Comparison of ENCODE assay signal across 16 mouse cellular contexts in the genomic region with DNA sequence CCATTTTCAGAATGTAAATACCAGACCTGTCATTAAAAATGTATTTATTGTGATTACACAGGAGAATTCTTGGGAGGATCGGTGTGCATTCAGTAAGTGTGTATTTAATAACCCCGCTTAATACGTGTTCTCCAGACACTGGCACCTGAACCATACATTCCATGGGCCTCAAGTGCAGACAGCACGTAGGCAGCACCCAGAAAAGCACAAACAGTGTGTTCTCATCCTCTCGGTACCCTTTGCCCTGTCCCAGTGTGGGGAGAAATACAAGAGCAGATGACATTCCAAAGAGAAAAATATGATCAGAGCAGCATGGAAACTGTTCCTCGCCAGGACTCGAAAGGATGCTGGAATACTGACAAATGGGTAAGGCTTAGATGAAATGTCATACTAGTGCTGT. TPM values are rescaled to one million over a fixed set of nuclear protein-coding genes. Genes with fewer than 3 reads are reported as not detected.
DNase-seq lines count a peak whose midpoint lies in the region; ATAC-seq and TF ChIP-seq lines count a peak whose summit lies in the region.
"Had no signal": no experiment of that assay in that cellular context is flagged by ENCODE, and none has a peak within 500 bp of the region (broad histone marks: within the 10 kb centered on the region; RNA-seq: fewer than 3 reads in every experiment).

No protein-coding gene starts in this region.

- H3K36me3 ChIP-seq in hindbrain, embryonic 13.5 days = no peaks in the 10 kb centered on the region
- no peaks in the 10 kb centered on the region for H3K36me3 ChIP-seq in hindbrain, embryonic 16.5 days (ENCODE audit: control insufficient read depth, insufficient read depth, low read length)
- no peaks in the 10 kb centered on the region for H3K36me3 ChIP-seq in embryonic facial prominence, embryonic 14.5 days (ENCODE audit: control insufficient read depth, insufficient read depth, low read length)
- no peaks in the 10 kb centered on the region for H3K36me3 ChIP-seq in midbrain, embryonic 13.5 days

- peak overlapping the region; percentile 45 for H3K27ac ChIP-seq in hindbrain, embryonic 13.5 days
- H3K27ac ChIP-seq in hindbrain, embryonic 16.5 days (ENCODE audit: low read depth, low read length) = no peak overlapping the region
- peak overlapping the region; percentile 70 for H3K27ac ChIP-seq in embryonic facial prominence, embryonic 14.5 days (replicated peaks; ENCODE audit: low read depth, low read length)
- peak overlapping the region; percentile 37 for H3K27ac ChIP-seq in midbrain, embryonic 13.5 days
- H3K27ac ChIP-seq: macrophage had no signal

- H3K4me2 ChIP-seq in hindbrain, embryonic 13.5 days = no peak overlapping the region
- H3K4me2 ChIP-seq in hindbrain, embryonic 16.5 days (ENCODE audit: low read length) = no peak overlapping the region
- no peak overlapping the region for H3K4me2 ChIP-seq in embryonic facial prominence, embryonic 14.5 days (ENCODE audit: low read depth, low read length)
- H3K4me2 ChIP-seq in midbrain, embryonic 13.5 days (replicated peaks) = no peak overlapping the region

- DNase-seq in brain, embryonic 14.5 days (ENCODE audit: low read depth) = peak; percentile 12
- DNase-seq in embryonic facial prominence, embryonic 14.5 days (ENCODE audit: low spot score) = no peak
- no peak for DNase-seq in adrenal gland, postnatal 4 days (ENCODE audit: low spot score in 2 of 2)
- DNase-seq in spleen, adult 12 weeks (ENCODE audit: low spot score) = no peak
- DNase-seq: cerebellum, adult 18-20 months; kidney, postnatal 25 days; right cerebral cortex, postnatal 4 days; thymus, postnatal 4 days had no signal

- TF ChIP-seq CTCF in brain, embryonic 14.5 days (IDR thresholded peaks at IDR 0.05; ENCODE audit: borderline replicate concordance, extremely low read depth, insufficient read depth, insufficient read length) = no peak

- no peak overlapping the region for H3K4me3 ChIP-seq in hindbrain, embryonic 13.5 days
- H3K4me3 ChIP-seq in hindbrain, embryonic 16.5 days (ENCODE audit: low read length) = no peak overlapping the region
- H3K4me3 ChIP-seq in embryonic facial prominence, embryonic 14.5 days (ENCODE audit: low read depth, low read length) = no peak overlapping the region
- H3K4me3 ChIP-seq in midbrain, embryonic 13.5 days (replicated peaks) = no peak overlapping the region

- no peak for TF ChIP-seq POLR2A in brain, embryonic 14.5 days (IDR thresholded peaks at IDR 0.05; ENCODE audit: borderline replicate concordance, extremely low read depth, insufficient read depth, insufficient read length, poor library complexity, severe bottlenecking)

- WGBS in hindbrain, embryonic 13.5 days = 59% methylated on average over 7 of the region's 7 CpGs
- WGBS in hindbrain, embryonic 16.5 days = 56% methylated on average over 7 of the region's 7 CpGs
- WGBS in embryonic facial prominence, embryonic 14.5 days = 52% methylated on average over 7 of the region's 7 CpGs
- 62% methylated on average over 7 of the region's 7 CpGs for WGBS in midbrain, embryonic 13.5 days

- ATAC-seq in hindbrain, embryonic 13.5 days (ENCODE audit: low FRiP score) = no peak
- no peak for ATAC-seq in hindbrain, embryonic 16.5 days
- no peak for ATAC-seq in embryonic facial prominence, embryonic 14.5 days (ENCODE audit: low read depth)
- no peak for ATAC-seq in midbrain, embryonic 13.5 days

- no peaks in the 10 kb centered on the region for H3K9me3 ChIP-seq in hindbrain, embryonic 13.5 days
- H3K9me3 ChIP-seq in hindbrain, embryonic 16.5 days (ENCODE audit: control insufficient read depth, low read length) = no peaks in the 10 kb centered on the region
- H3K9me3 ChIP-seq in embryonic facial prominence, embryonic 14.5 days (ENCODE audit: control insufficient read depth, low read length) = no peaks in the 10 kb centered on the region
- no peaks in the 10 kb centered on the region for H3K9me3 ChIP-seq in midbrain, embryonic 13.5 days

- H3K9ac ChIP-seq in hindbrain, embryonic 13.5 days = peak overlapping the region; percentile 35; the same call in 1 of the 2 replicates
- no peak overlapping the region for H3K9ac ChIP-seq in hindbrain, embryonic 16.5 days (ENCODE audit: low read depth, low read length)
- H3K9ac ChIP-seq in embryonic facial prominence, embryonic 14.5 days (ENCODE audit: low read depth, low read length) = no peak overlapping the region
- peak overlapping the region; percentile 19; the same call in 1 of the 2 replicates for H3K9ac ChIP-seq in midbrain, embryonic 13.5 days (replicated peaks)

- peaks cover 81% of the 10 kb centered on the region for H3K4me1 ChIP-seq in hindbrain, embryonic 13.5 days (replicated peaks)
- H3K4me1 ChIP-seq in hindbrain, embryonic 16.5 days (ENCODE audit: control insufficient read depth, insufficient read depth, low read depth, low read length) = peaks cover 24% of the 10 kb centered on the region
- peaks cover 16% of the 10 kb centered on the region; the same call in 1 of the 2 replicates for H3K4me1 ChIP-seq in embryonic facial prominence, embryonic 14.5 days (ENCODE audit: control insufficient read depth, insufficient read depth, low read length)
- H3K4me1 ChIP-seq in midbrain, embryonic 13.5 days (replicated peaks) = peaks cover 82% of the 10 kb centered on the region

- H3K27me3 ChIP-seq in hindbrain, embryonic 13.5 days = 0 out of 2 replicates have a peak, but pooled peaks cover 6% of the 10 kb centered on the region
- H3K27me3 ChIP-seq in hindbrain, embryonic 16.5 days (replicated peaks; ENCODE audit: control insufficient read depth, insufficient read depth, low read length) = no peaks in the 10 kb centered on the region
- no peaks in the 10 kb centered on the region for H3K27me3 ChIP-seq in embryonic facial prominence, embryonic 14.5 days (replicated peaks; ENCODE audit: control insufficient read depth, insufficient read depth, low read length)
- no peaks in the 10 kb centered on the region for H3K27me3 ChIP-seq in midbrain, embryonic 13.5 days

RNA-seq across cellular contexts. Expression of a gene that starts 22.0 kb away (rescaled TPM):
- polyA plus RNA-seq in hindbrain, embryonic 13.5 days (2015; fragmentation: Nextera tagmentation; extraction: Ambion mirVana) = not detected in 2 replicates
- polyA plus RNA-seq in hindbrain, embryonic 16.5 days (2015; fragmentation: Nextera tagmentation; extraction: Ambion mirVana) = 0.07 and 0.10 TPM in 2 replicates
- polyA plus RNA-seq in brain, embryonic 14.5 days (2012; rRNA removed) = 0.05 TPM in 1 of 2 replicates, not detected in the other
- 3.6 and 7.5 TPM in 2 replicates for polyA plus RNA-seq in embryonic facial prominence, embryonic 14.5 days (2014; fragmentation: Nextera tagmentation; extraction: Ambion mirVana)
- polyA plus RNA-seq in midbrain, embryonic 13.5 days (2015; fragmentation: Nextera tagmentation; extraction: Ambion mirVana) = 0.09 and 0.13 TPM in 2 replicates
- total RNA-seq in adrenal gland, postnatal 4 days (2021) = not detected
- total RNA-seq: adrenal gland, adult 18-20 months; ES-E14; left cerebral cortex, postnatal 14 days had no signal
- polyA plus RNA-seq: macrophage; neural tube, embryonic 14.5 days had no signal

Comparison
In these comparisons a context has a peak if more than half of its experiments do, and no peak if none do; other contexts are left out.
1. H3K9ac ChIP-seq: peak in hindbrain, embryonic 13.5 days (single experiment) and midbrain, embryonic 13.5 days (single experiment); none in hindbrain, embryonic 16.5 days (single experiment) and embryonic facial prominence, embryonic 14.5 days (single experiment).